Mouse (Mus musculus) adrenal gland, adult 2 months (tissue): Measurements from ENCODE around the gene C1qtnf2. TPM values are rescaled to one million over a fixed set of nuclear protein-coding genes. Genes with fewer than 3 reads are reported as not detected.

Source experiments
- DNase-seq: peaks from one replicate; pipeline ENCODE4 v3.0.0; 2021
- long read RNA-seq: library from polyadenylated mRNA; stranded (forward); transcript quantifications from one replicate; pipeline ENCODE4 v2.0.0, GENCODE M21; 2021
- polyA plus RNA-seq: library from polyadenylated mRNA; depleted of rRNA; stranded (reverse); fragments of >200 nt; gene quantifications from 2 replicates; pipeline ENCODE4 v1.2.3, GENCODE M21; 2012; rRNA removed
- total RNA-seq, 2 experiments: library from RNA; stranded (reverse); gene quantifications; 2 replicates each; pipeline ENCODE4 v1.2.3; 2021

Gene C1qtnf2
- 1 to 10 TPM; 5.2 to 9.1 TPM for total RNA-seq
- polyA plus RNA-seq, result 4.9 and 5.6 TPM in 2 replicates
- long read RNA-seq, transcript C1qtnf2-201 (4 exons, 1,211 nt), result major isoform, 7 of 10 reads
- long read RNA-seq, partial matches to known transcripts, result 0 of 10 reads
- long read RNA-seq, other reads (novel, unspliced or antisense), result 3 of 10 reads

DNA sequence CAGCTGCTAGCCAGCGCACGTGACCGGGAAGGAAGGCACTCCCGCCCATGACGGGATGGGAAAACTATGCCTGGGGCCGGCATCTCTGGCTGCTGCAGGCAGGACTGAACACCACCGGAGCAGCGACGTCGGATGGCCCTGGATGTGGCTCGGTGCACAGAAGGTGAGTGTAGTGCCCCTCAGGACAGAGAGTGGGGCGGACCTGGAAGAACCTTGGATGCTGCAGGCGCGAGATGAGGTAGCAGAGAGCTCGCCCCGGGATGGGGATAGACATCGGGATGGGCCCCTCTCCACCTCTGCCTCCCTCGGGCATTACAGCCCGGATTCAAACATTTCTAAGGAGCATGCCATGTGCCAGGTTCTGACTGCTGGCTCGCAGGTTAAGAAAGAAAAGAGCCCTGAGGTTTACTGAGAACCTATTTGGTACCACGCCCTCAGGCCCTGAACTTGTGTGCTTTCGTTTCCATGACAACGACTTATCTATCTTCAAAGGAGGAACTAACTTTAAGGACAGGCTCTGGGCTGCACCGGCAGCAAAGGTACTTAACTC is at the start of gene C1qtnf2:
TSS of gene C1qtnf2 (plus strand) at position 52 of the 550 bp plus-strand sequence.
- peak; percentile 70 for DNase-seq

DNA sequence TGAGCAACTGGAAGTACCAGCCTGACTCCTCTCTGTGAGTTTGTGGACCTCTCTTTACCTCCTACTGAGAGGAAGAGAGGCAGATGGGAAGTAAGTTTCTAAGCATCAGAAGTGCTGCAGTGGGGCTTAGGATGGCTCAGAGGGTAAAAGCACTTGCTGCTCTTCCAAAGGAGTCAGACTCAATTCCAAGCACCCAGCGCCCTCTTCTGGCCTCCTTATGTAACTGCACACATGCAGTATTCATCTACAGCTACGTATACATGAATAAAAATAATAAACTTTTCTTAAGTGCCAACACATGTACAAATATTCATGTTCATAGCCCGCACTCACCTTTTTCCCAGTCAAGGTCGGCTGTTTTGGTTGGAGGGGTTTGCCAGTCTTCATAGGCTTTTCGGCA is 49.7 kb upstream of the C1qtnf2 start:
- DNase-seq, result no peak

DNA sequence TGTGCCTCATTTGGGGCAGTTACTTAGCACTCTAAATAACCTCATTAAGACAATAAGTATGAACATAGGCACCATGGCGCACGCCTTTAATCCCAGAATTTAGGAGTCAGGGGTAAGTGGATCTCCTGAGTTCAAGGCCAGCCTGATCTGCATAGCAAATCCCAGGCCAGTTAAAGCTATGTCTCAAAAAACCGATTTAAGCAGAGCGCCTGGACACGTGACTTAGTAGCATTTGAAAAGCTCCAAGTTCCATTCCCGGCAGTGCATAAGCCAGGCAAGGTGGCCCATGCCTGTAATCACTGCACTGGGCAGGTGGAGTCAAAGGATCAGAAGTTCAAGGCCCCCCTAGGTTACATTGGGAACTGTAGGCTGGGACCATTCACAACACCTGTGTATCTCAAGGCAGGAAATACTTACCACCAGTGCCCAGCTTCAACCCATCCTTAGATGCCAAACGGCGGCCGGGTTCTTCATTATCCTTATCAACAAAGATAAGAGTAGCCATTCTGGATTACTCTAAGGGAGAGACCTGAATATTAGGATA is 48.8 kb upstream of the C1qtnf2 start:
- no peak for DNase-seq

DNA sequence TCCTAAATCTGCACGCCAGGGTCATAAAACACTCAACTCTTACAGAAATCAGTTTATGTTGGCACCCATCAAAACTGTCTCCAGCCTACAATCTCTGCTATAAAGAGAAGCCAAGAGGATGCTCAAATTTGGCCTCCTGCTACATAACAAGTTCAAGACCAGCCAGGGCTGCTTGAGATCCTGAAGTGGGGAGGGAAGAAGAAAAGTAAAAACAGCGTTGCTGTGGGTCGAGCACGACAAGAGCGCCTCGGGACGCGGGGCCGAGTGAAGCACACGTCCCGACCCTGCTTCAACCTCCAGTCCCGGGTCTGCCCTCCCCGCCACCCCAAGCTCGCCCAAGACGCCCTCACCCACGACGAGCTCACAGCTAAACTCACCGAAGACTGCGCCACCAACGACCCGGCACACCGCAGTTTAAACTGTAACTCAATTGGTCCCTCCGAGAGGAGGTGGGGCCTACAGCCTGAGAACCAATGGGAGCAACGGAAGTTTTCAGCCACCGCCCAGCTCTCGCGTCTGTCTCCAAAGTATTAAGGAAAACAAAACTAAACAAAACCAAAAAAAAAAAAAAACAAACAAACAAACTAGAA is 48.2 kb upstream of the C1qtnf2 start, which contains the start of gene Pttg1:
TSS of gene Pttg1 (minus strand) at position 428 of the 590 bp plus-strand sequence.
- peak; percentile 89 for DNase-seq

DNA sequence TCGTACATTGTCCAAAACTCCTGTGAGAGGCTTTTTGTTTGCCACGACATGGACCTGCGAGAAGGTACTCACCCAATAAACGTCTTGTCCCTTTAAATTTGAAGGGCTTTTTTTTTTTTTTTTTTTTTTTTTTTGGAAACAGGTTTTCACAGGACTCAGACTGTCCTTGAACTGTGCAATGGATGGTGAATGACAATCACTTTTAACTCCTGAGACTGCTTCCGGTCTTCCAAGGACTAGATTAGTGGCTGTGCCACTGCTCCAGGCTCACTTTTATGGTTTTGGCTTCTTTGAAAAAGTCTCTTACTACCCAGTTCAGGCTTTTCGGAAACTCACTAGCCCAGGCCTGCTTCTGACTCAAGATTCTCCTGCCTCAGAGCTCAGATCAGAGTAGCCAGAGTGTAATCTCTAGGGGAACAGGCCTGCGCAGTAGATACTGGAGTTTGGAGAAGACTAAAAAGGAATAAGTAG is 47.6 kb upstream of the C1qtnf2 start:
- no peak for DNase-seq

DNA sequence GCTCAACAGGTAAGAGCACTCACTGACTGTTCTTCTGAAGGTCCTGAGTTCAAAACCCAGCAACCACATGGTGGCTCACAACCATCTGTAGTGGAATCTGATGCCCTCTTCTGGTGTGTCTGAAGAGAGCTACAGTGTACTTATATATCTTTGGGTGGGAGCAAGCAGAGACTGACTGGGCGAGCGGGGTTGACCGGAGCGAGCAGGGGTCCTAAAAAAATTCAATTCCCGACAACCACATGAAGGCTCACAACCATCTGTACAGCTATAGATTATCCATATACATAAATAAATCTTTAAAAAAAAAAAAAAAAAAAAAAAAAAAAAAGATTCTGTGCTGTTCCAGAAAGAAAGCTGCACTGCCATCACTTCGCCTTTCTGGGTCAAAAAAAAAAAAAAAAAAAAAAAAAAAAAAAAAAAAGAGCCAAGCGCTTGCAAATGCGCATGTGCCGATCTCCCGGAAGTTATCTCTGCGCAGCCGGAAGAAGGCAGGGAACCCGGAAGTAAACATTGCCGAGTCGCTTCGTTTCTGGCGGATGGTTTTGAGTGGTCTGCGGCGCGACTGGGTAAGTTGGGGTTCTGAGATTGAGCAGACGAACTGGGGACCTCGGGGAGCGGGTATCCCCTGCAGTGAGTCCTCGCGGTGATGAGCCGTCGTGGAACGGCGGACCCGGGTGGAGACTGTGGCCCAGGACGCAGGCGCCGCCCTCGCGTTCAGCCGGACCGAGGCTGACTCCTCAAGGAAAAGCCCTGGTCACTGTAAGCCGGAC is 40.6 kb upstream of the C1qtnf2 start, which contains the start of gene Slu7:
TSS of gene Slu7 (plus strand) at position 491 of the 770 bp plus-strand sequence.
- peak; percentile 83 for DNase-seq

DNA sequence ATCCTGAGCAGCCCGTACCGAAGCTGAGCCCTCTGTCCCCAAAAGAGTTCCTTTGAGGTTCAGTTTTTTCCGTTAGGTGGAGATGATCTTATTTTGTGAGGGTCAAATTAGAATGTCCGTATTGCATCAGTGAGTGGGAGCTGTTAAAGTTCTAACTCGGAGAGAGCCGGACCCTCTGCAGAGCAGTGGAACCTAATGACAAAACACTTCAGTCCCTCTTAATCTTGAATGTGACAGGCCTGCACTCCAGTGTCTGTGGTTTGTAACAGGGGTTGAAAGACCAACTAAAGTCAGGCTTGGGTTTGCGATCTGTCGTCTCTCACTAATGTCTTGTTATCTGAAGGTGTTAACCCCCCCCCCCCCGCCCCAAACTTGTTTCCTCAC is 40.1 kb upstream of the C1qtnf2 start:
- DNase-seq, result no peak

DNA sequence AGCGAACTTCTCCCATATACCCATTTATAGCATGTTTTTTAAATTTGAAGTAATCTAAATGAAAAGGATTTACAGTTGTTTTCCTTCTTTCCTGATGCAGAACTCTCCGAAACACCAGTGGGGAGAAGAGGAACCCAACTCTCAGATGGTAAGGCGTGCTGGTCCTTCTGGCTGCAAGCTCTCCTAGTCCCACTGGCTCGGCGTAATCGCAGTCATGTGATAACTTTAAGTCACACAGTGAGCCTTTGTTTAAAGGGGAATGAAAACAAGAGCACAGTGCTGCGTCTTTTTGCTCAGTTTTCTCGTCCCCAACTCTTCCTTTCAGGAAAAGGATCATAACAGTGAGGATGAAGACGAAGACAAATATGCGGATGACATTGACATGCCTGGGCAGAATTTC is 33.0 kb upstream of the C1qtnf2 start:
- DNase-seq, result no peak

DNA sequence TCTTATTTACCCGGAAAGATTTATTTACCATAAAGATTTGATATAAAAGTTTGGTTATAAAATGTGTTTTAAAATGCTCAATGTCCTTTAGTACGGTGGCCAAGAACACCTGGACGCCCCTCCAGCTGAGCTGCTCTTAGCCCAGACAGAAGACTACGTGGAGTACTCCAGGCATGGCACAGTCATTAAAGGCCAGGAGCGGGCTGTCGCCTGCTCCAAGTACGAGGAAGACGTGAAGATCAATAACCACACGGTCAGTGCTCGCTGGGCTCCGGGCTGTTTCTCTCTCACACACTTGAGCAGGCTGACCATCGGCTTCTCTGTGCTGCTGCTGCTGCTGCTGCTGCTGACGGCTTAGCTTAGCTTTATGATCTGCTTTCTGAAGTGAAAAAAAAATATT is 30.9 kb upstream of the C1qtnf2 start:
- no peak for DNase-seq

DNA sequence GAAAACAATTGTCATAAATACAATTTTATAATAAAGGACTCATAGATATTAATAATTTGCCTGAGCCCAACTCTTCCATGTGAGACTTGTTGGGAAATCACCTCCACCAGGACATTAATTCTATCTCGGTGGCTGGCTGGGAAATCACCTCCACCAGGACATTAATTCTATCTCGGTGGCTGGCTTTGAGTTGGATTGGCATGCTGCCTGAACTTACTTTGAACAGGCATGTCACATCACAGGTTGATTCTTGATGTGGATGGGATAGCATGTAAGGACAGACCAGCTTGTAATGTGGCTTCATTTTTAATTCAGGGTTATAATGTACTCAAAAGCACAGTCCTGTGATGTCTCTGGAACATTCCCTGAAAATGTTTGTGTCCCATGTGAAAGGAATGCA is 24.2 kb upstream of the C1qtnf2 start:
- no peak for DNase-seq

DNA sequence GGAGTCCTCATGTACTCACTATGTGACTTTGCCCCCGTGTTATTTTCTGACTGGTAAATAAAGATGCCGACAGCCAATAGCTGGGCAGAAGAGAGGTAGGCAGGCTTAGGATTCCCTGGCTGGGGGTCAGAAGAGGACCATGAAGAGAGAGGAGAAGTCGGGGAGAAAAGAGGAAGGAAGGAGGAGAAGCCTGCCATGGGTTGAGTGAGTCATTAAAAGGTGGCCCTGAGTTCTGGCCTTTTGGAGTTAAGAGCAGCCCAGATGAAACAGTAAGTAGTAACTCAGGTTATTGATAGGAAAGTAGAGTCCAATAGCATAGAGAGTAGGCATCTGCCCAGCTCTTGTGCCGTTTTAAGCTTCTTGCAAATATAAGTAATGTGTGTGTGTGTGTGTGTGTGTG is 22.8 kb upstream of the C1qtnf2 start:
- no peak for DNase-seq

DNA sequence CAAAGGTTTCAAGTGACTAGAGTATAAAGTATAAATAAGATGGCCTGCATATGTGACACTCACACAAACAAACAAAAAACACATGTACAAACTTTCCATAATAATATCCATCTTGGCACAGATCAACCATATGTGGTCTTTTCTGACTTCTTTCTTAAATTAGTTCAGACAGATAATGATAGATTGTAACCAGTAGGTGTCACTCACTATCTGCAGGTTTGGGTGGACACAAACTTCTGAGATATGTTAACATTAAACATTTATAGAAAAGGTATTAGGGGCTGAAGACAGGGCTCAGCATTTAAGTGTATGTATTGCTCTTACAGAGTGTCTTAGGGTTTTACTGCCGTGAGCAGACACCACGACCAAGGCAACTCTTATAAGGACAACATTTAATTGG is 21.8 kb upstream of the C1qtnf2 start:
- no peak for DNase-seq

DNA sequence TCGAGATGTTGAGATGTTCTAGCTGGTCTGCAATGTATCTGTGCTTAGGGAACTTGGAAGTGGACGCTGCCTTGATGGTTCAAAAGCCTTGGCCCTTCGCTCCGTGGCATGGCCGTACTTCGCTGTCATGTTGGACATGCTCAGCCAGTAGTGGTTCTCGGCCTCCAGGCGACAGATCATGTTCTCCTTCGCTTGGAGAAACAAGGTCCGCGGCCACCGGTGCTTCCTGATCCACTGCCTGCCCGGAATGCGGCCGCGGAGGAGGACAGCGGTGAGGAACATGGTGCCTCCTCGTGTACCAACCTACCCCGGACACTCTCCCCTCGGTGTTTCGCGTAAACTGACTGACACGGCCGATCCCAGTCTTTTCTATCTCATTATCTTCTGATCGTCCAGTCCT is 10.9 kb upstream of the C1qtnf2 start:
- no peak for DNase-seq

DNA sequence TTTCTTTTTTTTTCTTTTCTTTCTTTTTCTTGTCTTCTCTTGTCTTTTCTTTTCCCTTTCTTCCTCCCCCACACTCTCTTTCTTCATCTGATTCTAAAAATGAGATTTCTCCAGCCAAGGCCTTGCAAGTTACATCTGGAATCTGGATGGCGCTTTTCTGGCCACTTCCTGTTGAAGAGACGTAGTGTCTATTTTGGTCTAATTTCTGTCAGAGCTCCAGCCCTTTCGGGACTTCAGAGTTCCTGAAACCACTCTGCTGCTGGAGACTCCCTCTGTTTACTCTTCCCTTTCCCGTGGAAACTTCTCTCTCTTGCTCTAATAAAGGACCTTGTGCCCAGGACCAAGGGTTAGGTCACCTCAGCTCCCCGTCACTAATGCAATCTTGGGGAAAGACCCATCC is 4.0 kb upstream of the C1qtnf2 start:
- DNase-seq, result no peak

DNA sequence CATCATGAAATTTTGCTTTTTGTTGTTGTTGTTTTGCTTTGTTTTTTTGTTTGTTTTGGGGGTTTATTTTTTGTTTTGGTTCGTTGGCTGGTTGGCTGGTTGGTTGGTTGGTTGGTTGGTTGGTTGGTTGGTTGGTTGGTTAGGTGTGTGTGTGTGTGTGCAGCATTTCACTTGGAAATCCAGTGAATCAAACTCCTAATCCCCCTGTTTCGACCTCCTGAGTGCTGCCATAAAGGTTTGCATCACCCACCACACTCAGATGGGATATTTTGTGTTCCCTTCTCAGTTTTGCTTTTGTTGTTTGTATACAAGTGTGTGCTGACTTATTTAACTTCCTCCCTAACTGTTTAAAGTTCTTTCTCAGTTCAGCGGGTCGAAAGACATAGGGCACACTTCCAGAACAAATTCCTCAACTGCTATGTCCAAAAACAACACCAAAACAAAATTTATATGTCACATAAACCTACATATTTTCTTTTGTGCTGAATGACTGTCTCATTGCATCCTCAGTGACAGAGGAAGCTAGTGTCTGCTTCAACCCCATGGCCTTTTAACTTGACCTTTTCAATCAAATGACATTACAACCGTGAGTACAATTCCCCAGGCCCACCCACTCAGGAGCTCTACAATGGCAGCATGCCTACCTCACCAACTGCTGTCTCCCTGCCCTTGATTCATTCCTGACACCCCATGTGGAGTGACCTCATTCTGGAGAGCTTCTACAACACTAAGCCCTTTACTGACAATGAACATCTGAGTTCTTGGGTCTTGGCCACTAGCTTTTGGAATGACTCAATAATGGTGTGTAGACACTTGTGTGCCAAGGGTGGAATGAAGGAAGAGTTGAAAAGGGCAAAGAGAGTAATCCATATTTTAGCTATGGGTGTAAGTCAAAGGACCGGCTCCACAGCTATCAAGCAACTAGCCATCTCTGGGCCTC is 2.9 kb upstream of the C1qtnf2 start:
- DNase-seq, result peak; percentile 33

DNA sequence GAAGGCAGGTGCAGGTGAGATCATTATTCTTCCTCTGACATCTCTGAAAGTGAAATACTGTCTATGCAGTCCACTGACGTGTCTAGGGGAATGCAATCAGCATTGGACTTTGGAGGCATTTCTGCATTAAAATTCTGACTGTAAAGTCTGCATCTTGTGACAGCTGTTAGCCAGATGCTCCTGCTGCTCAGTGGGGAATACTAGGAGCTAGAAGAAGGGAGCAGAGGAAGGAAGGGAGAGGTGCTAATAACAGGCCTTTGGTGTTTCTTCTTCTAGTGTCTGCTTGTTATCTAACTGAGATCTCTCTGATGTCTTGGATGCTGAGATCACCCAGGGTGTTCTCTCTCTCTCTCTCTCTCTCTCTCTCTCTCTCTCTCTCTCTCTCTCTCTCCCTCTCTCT is 961 bp upstream of the C1qtnf2 start:
- no peak for DNase-seq

DNA sequence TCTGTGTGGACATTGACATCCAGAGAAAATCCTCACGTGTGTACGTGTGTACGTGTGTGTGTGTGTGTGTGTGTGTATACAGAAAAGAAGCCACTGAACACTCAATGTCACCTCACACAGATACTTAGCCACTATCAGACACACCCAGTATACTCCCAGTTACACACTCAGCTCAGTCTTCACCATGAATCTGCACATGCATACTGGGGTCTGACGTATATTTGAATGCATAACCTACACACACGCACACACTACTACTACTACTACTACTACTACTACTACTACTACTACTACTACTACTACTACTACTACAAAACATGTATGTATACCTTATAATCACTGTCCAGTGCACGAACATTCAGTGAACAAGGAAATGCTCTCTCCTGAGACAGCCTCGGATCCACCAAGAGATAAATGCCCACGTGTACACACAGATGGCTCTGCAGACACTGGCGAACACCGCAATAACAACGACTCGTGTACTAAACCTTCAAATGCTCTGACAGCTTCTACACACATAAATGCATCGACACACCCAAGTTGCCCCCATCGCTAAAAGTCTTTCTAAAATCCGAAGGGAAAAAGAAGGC is 346 bp upstream of the C1qtnf2 start:
- no peak for DNase-seq

DNA sequence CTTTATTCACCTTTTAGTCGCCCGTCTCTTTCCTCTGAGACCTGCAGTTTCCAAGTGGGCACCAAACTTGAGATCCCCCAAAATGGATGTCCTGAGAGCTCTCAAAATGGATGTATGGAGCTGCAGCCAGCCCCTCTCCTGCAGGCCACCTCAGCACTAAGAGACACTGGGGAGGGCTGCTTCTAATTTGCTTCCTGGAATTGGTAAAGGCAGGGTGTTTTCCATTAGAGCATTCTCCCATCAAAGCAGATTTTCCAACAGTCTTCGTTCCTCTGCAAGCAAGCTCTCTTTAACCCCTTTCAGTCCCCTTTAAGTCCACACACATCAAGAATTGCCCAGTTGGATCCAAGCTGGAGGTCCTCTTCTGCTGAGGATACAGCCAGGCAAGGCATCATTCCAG is 5.3 kb downstream of the C1qtnf2 start:
- no peak for DNase-seq

DNA sequence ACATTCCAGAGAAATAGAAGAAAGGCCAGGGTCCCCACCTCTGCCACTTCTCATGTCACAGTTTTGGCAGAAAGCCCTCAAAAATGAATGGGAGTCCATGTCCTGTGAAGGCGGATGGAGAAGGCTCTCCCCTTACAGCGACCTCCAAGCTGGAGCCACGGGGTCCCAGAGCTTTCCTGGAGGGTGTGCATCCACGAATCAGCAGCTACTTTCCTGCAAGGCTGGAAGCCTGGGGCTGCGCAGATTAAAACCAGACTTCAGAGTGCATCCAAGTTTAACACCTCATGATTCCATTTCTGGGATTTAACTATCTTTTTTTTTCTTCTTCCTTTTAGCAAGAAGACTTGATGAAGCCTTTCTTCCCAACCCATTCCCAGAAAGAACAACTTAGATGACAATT is 6.5 kb downstream of the C1qtnf2 start:
- DNase-seq, result no peak

DNA sequence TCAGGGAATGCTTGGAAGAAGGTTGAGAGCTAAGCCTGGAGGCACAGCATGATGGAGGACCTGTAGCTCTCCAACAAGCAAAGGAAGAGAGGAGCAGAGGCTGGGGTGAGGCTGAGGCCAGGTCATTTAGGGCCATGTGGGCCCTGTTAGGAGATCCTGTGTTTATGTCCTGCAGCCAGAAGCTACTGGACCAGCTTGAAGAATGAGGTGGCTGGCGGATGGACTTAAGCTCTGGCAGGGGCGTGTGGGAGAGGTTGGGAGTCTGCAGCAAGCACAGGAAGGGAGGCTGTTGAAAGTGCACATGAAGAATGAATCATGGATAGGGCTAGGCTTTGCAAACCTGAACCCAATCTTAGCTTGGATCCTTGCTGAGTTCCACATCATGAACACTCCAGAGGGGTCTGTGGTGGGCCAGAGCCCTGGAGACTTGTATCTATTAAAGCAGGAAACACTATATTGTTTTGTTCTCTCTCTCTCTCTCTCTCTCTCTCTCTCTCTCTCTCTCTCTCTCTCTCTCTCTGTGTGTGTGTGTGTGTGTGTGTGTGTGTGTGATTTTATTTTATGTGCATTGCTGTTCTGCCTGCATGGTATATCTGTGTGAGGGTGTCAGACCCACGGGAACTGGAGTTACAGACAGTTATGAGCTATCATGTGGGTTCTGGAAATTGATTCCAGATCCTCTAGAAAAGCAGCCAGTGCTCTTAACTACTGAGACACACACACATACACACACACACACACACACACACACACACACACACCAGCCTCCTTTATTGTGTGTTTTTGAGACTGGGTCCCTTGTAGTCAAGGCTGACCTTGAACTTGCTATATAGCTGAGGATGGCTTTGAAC is 7.8 kb downstream of the C1qtnf2 start:
- no peak for DNase-seq
